Mouse (Mus musculus): ENCODE measurements around the gene Rhoh. TPM values are rescaled to one million over a fixed set of nuclear protein-coding genes. Genes with fewer than 3 reads are reported as not detected.

Rhoh gene
- total and polyA plus RNA-seq, 3 experiments, result 12.1 to 22.1 (median 18.9) TPM

DNA sequence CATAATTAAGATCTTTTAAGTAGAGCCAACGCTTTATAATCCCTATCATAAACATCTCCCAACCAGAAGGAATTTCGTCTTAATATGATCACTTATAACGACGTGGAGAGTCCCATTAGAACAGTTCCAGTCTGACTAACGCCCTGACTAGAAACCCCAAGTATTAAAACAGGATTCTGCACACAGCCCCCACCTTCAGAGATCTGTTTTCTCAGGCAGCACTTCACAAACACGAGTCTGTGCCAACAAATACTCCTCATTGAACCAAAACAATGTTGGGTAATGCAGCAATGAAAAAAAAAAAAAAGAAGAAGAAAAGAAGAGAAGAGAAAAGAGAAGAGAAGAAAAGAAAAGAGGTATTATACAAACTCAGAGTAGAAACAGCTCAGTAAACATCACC is 1.6 kb upstream of the Rhoh start:
- Histone ChIP-seq H3K79me2 (replicated peaks; ENCODE audit: control insufficient read depth, extremely low read depth, insufficient read depth, poor library complexity, severe bottlenecking) (peaks cover 10% of the 10 kb centered on the region), H3K9ac (ENCODE audit: insufficient read depth, low read depth) (no peak overlapping the region), H3K4me2 (ENCODE audit: insufficient read depth, low read depth, poor library complexity, severe bottlenecking) (no peak overlapping the region), H3K9me3 (replicated peaks; ENCODE audit: low read length) (no peaks in the 10 kb centered on the region), H3K36me3 (replicated peaks in 1 of 2; ENCODE audit: control insufficient read depth in 1 of 2, insufficient read depth in 1 of 2, low read length in 1 of 2) (no peaks in the 10 kb centered on the region), H3K4me1 (ENCODE audit: control insufficient read depth in 1 of 2, insufficient read depth in 2 of 2) (peaks cover 18 to 74% of the 10 kb centered on the region in 2 experiments), H3K27me3 (replicated peaks) (no peaks in the 10 kb centered on the region), H3K4me3 (replicated peaks in 1 of 3; ENCODE audit: low read depth in 2 of 3, low read length in 2 of 3, poor library complexity in 1 of 3) (no peak overlapping the region), H3K27ac (ENCODE audit: insufficient read depth, low read depth) (no peak overlapping the region)
- dilution Hi-C loops (cut with MboI; ENCODE audit: extremely low pct_ligation_motif_present, extremely low pct_unique_long_range_greater_than_20kb, low sequenced_read_pairs), result no loop called here
- in situ Hi-C loops (cut with MboI; ENCODE audit: low pct_ligation_motif_present, low pct_unique_long_range_greater_than_20kb, low sequenced_read_pairs), result no loop called here
- TF ChIP-seq CHD1 (IDR thresholded peaks at IDR 0.05; ENCODE audit: low read depth, low read length) (no peak), MEF2A (IDR thresholded peaks at IDR 0.05; ENCODE audit: borderline replicate concordance, low read depth, low read length) (no peak), EP300 (IDR thresholded peaks at IDR 0.05; ENCODE audit: low read length) (no peak), HCFC1 (IDR thresholded peaks at IDR 0.05; ENCODE audit: low read depth, low read length) (no peak), NELFE (IDR thresholded peaks at IDR 0.05; ENCODE audit: low read depth, low read length) (no peak), MXI1 (IDR thresholded peaks at IDR 0.05; ENCODE audit: low read depth, low read length) (no peak), ETS1 (conservative IDR thresholded peaks at IDR 0.05; ENCODE audit: low read depth, low read length) (no peak), POLR2AphosphoS2 (IDR thresholded peaks at IDR 0.05; ENCODE audit: low read depth, low read length) (no peak), TBP (conservative IDR thresholded peaks at IDR 0.05; ENCODE audit: low read depth, low read length) (no peak)
- DNase-seq (ENCODE audit: extremely low read depth), result no peak

GRCm38 (mm10) chr5:65860281-65861000 is 572 bp upstream of the Rhoh start:
- in situ Hi-C loops (cut with MboI; ENCODE audit: low pct_ligation_motif_present, low pct_unique_long_range_greater_than_20kb, low sequenced_read_pairs), result no loop called here
- Histone ChIP-seq H3K4me2 (ENCODE audit: insufficient read depth, low read depth, poor library complexity, severe bottlenecking) (peak overlapping the region; percentile 34), H3K9me3 (replicated peaks; ENCODE audit: low read length) (no peaks in the 10 kb centered on the region), H3K27ac (ENCODE audit: insufficient read depth, low read depth) (peak overlapping the region; percentile 78), H3K9ac (ENCODE audit: insufficient read depth, low read depth) (peak overlapping the region; percentile 57; the same call in 1 of the 2 replicates), H3K4me1 (ENCODE audit: control insufficient read depth in 1 of 2, insufficient read depth in 2 of 2) (peaks cover 18 to 69% of the 10 kb centered on the region in 2 experiments), H3K79me2 (replicated peaks; ENCODE audit: control insufficient read depth, extremely low read depth, insufficient read depth, poor library complexity, severe bottlenecking) (peaks cover 20% of the 10 kb centered on the region), H3K27me3 (replicated peaks) (no peaks in the 10 kb centered on the region), H3K36me3 (replicated peaks in 1 of 2; ENCODE audit: control insufficient read depth in 1 of 2, insufficient read depth in 1 of 2, low read length in 1 of 2) (no peaks in the 10 kb centered on the region), H3K4me3 (replicated peaks in 1 of 3; ENCODE audit: low read depth in 2 of 3, low read length in 2 of 3, poor library complexity in 1 of 3) (peak overlapping the region in 1 of 3 experiments; percentile 8)
- TF ChIP-seq MXI1 (IDR thresholded peaks at IDR 0.05; ENCODE audit: low read depth, low read length) (no peak), ZNF384 (IDR thresholded peaks at IDR 0.05; ENCODE audit: low read depth, low read length) (0 out of 2 replicates have a peak, but pooled peaks have one; percentile 3), EP300 (IDR thresholded peaks at IDR 0.05; ENCODE audit: low read length) (peak; percentile 52), CHD2 (IDR thresholded peaks at IDR 0.05; ENCODE audit: low read length) (peak; percentile 42), USF2 (conservative IDR thresholded peaks at IDR 0.05; ENCODE audit: low read depth, low read length) (no peak), MAX (IDR thresholded peaks at IDR 0.05; ENCODE audit: low read length) (peak; percentile 72), ETS1 (conservative IDR thresholded peaks at IDR 0.05; ENCODE audit: low read depth, low read length) (no peak), ZMIZ1 (IDR thresholded peaks at IDR 0.05; ENCODE audit: low read depth, low read length) (no peak), POLR2A (IDR thresholded peaks at IDR 0.05; ENCODE audit: low read depth, low read length) (peak; percentile 41; the same call in 1 of the 2 replicates), MAFK (IDR thresholded peaks at IDR 0.05; ENCODE audit: insufficient replicate concordance, low read length) (no peak), MYC (IDR thresholded peaks at IDR 0.05; ENCODE audit: low read depth, low read length) (peak; percentile 63; the same call in 1 of the 2 replicates), BHLHE40 (IDR thresholded peaks at IDR 0.05; ENCODE audit: low read depth, low read length) (peak; percentile 80), ZKSCAN1 (IDR thresholded peaks at IDR 0.05; ENCODE audit: borderline replicate concordance, low read depth, low read length) (no peak), SIN3A (IDR thresholded peaks at IDR 0.05; ENCODE audit: low read length) (0 out of 2 replicates have a peak, but pooled peaks have one; percentile 14), TCF12 (IDR thresholded peaks at IDR 0.05; ENCODE audit: low read depth, low read length) (no peak; the same call in 1 of the 2 replicates), CHD1 (IDR thresholded peaks at IDR 0.05; ENCODE audit: low read depth, low read length) (no peak), JUN (IDR thresholded peaks at IDR 0.05; ENCODE audit: insufficient read depth, low read depth, low read length) (no peak), JUND (conservative IDR thresholded peaks at IDR 0.05; ENCODE audit: low read depth, low read length) (0 out of 2 replicates have a peak, but pooled peaks have one; percentile 12), UBTF (IDR thresholded peaks at IDR 0.05; ENCODE audit: low read depth, low read length) (no peak), SMC3 (IDR thresholded peaks at IDR 0.05; ENCODE audit: low read depth, low read length) (no peak), IRF4 (IDR thresholded peaks at IDR 0.05; ENCODE audit: low read depth, low read length) (no peak), RCOR1 (conservative IDR thresholded peaks at IDR 0.05; ENCODE audit: low read depth, low read length) (no peak)
- DNase-seq (ENCODE audit: extremely low read depth), result peak; percentile 27
- dilution Hi-C loops (cut with MboI; ENCODE audit: extremely low pct_ligation_motif_present, extremely low pct_unique_long_range_greater_than_20kb, low sequenced_read_pairs), result no loop called here

All from CH12.LX (cell line).